Mouse (Mus musculus) heart, embryonic 10.5 days (tissue): Measurements from ENCODE around the gene Osbpl9. TPM values are rescaled to one million over a fixed set of nuclear protein-coding genes. Genes with fewer than 3 reads are reported as not detected.

Source experiments
- DNase-seq: peaks from one replicate; pipeline ENCODE4 v3.0.0-alpha.2; 2017; ENCODE audit warnings: low spot score
- H3K27ac ChIP-seq: fragments of 300-500 bp; sonication (generic); 2 replicates; pipeline ENCODE4 v1.5.1; 2016; ENCODE audit warnings: mild to moderate bottlenecking
- H3K27me3 ChIP-seq: fragments of 300-500 bp; sonication (generic); 2 replicates; pipeline ENCODE4 v1.6.1; 2016; ENCODE audit warnings: mild to moderate bottlenecking; ENCODE audit not compliant: poor library complexity, insufficient read depth, severe bottlenecking
- H3K36me3 ChIP-seq: fragments of 300-500 bp; sonication (generic); 2 replicates; pipeline ENCODE4 v1.6.1; 2016; ENCODE audit warnings: mild to moderate bottlenecking, moderate library complexity
- H3K4me1 ChIP-seq: fragments of 300-500 bp; sonication (generic); 2 replicates; pipeline ENCODE4 v1.6.1; 2016; ENCODE audit warnings: mild to moderate bottlenecking
- H3K4me3 ChIP-seq: fragments of 300-500 bp; sonication (generic); 2 replicates; pipeline ENCODE4 v1.5.1; 2016; ENCODE audit warnings: mild to moderate bottlenecking, moderate library complexity
- H3K9me3 ChIP-seq: fragments of 300-500 bp; sonication (generic); 2 replicates; pipeline ENCODE4 v1.6.1; 2016; ENCODE audit warnings: mild to moderate bottlenecking, moderate library complexity
- WGBS: fragments of 180-500 bp; shearing (Covaris S2); methylation state at CpG from one replicate; pipeline ENCODE4 v1.1.7; 2016; 5-methylcytosine and 5-hydroxymethylcytosine counted together
- polyA plus RNA-seq: library from polyadenylated mRNA; unstranded; fragments of >200 nt; fragmentation: Nextera tagmentation; extraction: Ambion mirVana; gene quantifications from 2 replicates; pipeline ENCODE4 v1.2.1, GENCODE M21; 2016

Gene Osbpl9
- polyA plus RNA-seq: 41.1 and 43.5 TPM in 2 replicates

DNA sequence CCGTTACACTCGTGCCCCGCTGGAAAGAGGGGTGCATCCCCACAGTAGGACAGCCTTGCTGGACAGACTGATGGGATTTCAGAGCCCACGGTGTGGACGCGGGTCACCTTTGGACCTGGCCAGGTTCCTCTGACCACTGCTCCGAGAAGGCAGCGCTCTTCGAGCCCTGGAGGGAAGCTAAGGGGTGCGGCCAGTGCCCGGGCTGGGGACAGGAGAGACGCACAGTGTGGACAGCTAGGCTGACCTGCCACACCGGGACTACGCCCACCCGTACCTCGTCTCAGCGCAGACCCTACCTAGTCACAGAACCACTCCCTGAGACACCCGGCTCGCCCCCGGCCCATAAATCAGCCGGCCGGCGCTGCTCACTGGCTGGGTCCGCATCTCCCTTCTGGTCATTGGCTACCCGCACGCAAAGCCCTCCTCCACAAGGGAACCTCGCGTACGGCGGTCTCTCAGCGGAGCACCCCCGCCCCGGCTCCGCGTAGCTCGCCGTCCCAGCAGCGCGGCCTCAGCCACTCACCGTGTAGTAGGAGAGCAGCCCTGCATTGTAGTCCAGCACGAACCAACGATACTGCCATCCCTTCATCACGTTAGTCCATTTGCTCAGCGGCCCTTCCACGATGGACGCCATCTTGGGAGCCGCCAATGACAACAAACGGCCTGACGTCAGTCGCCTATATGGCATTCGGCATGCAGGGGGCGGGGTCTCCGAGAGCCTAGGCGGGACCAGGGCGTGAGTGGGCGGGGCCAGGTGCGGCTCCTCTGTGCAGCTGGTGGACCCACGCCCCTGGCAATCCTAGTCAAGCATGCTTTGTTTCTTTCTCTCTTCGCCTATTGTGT lies at the start of gene Osbpl9:
Gene Osbpl9 (minus strand): TSS at position 691 of the 843 bp plus-strand sequence.
- under 1% methylated on average over 59 of the region's 59 CpGs for WGBS
- H3K27me3 ChIP-seq: no peaks in the 10 kb centered on the region
- DNase-seq: peak; percentile 99

DNA sequence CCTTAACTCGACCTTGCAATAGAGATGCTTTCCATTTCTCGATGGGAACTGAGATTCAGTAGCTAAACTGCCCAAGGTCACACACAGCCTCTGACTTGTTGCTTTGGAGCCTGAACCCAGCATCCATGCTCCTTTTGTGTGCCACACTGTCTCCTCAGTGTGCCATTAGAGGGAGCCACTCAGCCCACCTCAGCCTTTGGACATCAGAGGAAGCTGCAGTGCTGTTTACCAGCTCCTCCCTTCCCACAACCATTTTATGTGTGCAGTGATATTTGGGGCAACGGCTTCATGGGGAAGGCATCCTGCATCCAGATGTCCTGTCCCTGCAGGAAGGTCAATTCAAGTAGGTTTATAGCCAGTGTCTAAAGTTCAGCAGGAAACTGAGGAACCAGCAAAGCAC lies 49.5 kb upstream of the Osbpl9 start:
- Histone ChIP-seq H3K27me3 (no peaks in the 10 kb centered on the region), H3K27ac (no peak overlapping the region), H3K4me3 (no peak overlapping the region), H3K9me3 (0 out of 2 replicates have a peak, but pooled peaks cover under 1% of the 10 kb centered on the region), H3K4me1 (no peaks in the 10 kb centered on the region), H3K36me3 (no peaks in the 10 kb centered on the region)
- DNase-seq: no peak
- WGBS: 32% methylated on average over 3 of the region's 3 CpGs

More for the DNA sequence above, at the start of gene Osbpl9:
- peak within 1 kb of the TSS; percentile 93 for H3K27ac ChIP-seq
- H3K36me3 ChIP-seq: no peaks in the 10 kb centered on the region
- H3K4me3 ChIP-seq: peak within 1 kb of the TSS; percentile 83
- peaks cover 9% of the 10 kb centered on the region for H3K4me1 ChIP-seq
- H3K9me3 ChIP-seq: no peaks in the 10 kb centered on the region

DNA sequence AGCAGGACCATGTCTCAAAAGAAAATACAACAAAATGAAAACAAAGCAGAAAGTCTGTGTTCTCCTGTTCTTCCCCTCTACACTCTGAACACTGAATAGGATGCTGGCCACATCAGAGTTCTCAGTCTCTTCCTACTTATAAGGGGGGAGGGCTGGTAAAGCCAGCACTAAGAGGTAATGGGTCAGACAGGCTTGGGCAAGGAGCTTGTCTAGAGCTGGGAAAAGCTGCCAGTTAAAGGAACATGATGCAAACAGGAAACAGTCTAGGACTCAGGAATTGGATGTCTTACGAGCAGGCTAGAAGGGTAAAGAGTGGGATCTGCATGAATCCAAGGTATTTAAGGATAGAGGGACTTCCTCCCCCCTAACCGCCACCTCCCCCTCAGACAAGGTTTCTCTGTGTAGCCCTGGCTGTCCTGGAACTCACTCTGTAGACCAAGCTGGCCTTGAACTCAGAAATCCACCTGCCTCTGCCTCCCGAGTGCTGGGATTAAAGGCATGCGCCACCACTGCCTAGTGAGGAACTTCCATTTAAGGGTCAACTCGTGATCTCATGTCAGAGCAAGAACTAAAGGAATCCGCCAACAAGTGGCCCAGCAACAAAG lies 43.0 kb upstream of the Osbpl9 start:
- Histone ChIP-seq H3K4me1 (no peaks in the 10 kb centered on the region; the same call in 1 of the 2 replicates), H3K36me3 (no peaks in the 10 kb centered on the region), H3K27me3 (no peaks in the 10 kb centered on the region), H3K27ac (no peak overlapping the region), H3K9me3 (no peaks in the 10 kb centered on the region), H3K4me3 (no peak overlapping the region)
- no peak for DNase-seq
- WGBS: 73% methylated on average over 6 of the region's 6 CpGs

GRCm38 (mm10) chr4:109244506-109244905 lies 42.4 kb upstream of the Osbpl9 start:
- WGBS: 75% methylated on average over 7 of the region's 7 CpGs
- no peak for DNase-seq
- Histone ChIP-seq H3K4me3 (no peak overlapping the region), H3K27ac (no peak overlapping the region), H3K36me3 (no peaks in the 10 kb centered on the region), H3K4me1 (no peaks in the 10 kb centered on the region; the same call in 1 of the 2 replicates), H3K9me3 (no peaks in the 10 kb centered on the region), H3K27me3 (no peaks in the 10 kb centered on the region)

GRCm38 (mm10) chr4:109241934-109242333 lies 39.9 kb upstream of the Osbpl9 start:
- no peak overlapping the region for H3K27ac ChIP-seq
- H3K4me3 ChIP-seq: no peak overlapping the region
- H3K36me3 ChIP-seq: no peaks in the 10 kb centered on the region
- H3K9me3 ChIP-seq: no peaks in the 10 kb centered on the region
- no peaks in the 10 kb centered on the region for H3K27me3 ChIP-seq
- H3K4me1 ChIP-seq: no peaks in the 10 kb centered on the region; the same call in 1 of the 2 replicates
- 77% methylated on average over 4 of the region's 4 CpGs for WGBS
- DNase-seq: no peak

DNA sequence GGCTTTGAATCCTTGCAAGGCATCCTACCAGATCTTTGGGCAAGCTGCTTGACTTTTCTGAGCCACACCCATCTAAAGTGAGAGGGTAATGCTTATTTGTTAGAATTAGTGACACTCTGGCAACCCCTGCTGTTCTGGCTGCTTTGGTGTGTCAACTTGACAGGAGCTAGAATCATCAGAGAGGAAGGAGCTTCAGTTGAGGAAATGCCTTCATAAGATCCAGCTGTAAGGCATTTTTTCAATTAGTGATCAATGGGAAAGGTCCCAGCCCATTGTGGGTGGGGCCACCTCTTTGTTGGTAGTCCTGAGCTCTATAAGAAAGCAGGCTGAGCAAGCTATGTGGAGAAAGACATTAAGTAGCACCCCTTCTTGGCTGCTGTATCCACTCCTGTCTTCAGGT lies 39.1 kb upstream of the Osbpl9 start:
- Histone ChIP-seq H3K4me3 (no peak overlapping the region), H3K9me3 (no peaks in the 10 kb centered on the region), H3K4me1 (peaks cover 3% of the 10 kb centered on the region; the same call in 1 of the 2 replicates), H3K27ac (no peak overlapping the region), H3K27me3 (no peaks in the 10 kb centered on the region), H3K36me3 (no peaks in the 10 kb centered on the region)
- DNase-seq: no peak

- Histone ChIP-seq H3K27me3 (no peaks in the 10 kb centered on the region), H3K9me3 (no peaks in the 10 kb centered on the region), H3K4me1 (peaks cover 3% of the 10 kb centered on the region; the same call in 1 of the 2 replicates), H3K27ac (no peak overlapping the region), H3K36me3 (no peaks in the 10 kb centered on the region), H3K4me3 (no peak overlapping the region)
- 87% methylated on average over 24 of the region's 24 CpGs for WGBS
- no peak for DNase-seq
Observed at GRCm38 (mm10) chr4:109238428-109239268, 36.6 kb upstream of the Osbpl9 start.

DNA sequence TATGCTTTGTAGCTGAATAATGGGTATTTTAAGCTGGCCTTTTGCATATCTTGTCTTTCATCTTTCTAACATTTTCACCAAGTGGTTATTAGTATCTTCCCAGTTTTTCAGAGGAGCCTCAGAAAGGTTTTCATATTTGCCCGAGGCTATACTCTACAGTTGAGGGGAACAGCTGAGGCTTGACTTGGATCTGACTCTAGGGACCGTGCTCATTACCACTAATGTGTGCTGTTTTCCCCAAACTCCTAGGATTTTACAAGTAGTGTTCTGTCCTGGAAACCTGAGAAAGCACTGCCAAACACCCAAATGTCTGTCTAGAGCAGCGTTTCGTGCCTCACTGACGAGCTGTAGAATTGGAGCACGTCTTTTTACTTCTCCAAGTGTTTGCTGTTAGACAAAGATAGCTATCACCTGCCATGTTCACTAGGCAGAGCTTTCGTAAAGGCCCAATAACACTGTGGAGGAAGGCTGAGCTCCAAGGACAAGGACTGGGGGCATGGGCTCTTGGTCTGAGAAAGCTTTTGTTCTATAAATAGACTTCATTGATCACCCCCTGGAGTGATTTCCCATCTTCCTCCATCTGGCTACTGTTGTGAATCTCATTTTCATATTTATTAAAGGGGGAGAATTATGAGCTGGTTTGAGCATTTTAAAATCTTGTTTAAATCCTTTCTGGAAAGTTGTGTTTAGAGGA lies 34.3 kb upstream of the Osbpl9 start:
- Histone ChIP-seq H3K9me3 (no peaks in the 10 kb centered on the region), H3K36me3 (no peaks in the 10 kb centered on the region), H3K4me1 (peaks cover 3% of the 10 kb centered on the region; the same call in 1 of the 2 replicates), H3K27ac (no peak overlapping the region), H3K27me3 (no peaks in the 10 kb centered on the region), H3K4me3 (no peak overlapping the region)
- 75% methylated on average over 7 of the region's 7 CpGs for WGBS
- no peak for DNase-seq

GRCm38 (mm10) chr4:109234806-109235350 lies 32.8 kb upstream of the Osbpl9 start:
- Histone ChIP-seq H3K9me3 (no peaks in the 10 kb centered on the region), H3K36me3 (no peaks in the 10 kb centered on the region), H3K27me3 (no peaks in the 10 kb centered on the region), H3K27ac (no peak overlapping the region), H3K4me1 (peaks cover 3% of the 10 kb centered on the region; the same call in 1 of the 2 replicates), H3K4me3 (no peak overlapping the region)
- no peak for DNase-seq
- 63% methylated on average over 9 of the region's 9 CpGs for WGBS

DNA sequence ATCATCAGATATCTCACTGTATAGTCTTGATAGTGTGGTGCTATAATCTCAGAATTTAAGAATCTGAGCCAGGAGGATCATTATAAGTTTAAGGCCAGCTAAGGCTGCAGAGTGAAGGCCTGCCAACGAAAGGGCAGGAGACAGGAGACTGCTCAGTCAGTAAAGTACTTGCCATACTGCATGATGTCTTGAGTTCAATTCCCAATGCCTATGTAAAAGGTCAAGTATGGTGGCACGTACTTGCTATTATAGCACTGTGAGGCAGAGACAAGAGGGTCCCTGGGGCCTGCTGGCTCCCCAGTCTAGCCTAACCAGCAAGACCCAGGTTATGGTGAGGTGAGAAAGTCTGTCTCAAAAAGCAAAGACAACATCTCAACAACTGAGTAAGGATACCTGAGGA lies 32.1 kb upstream of the Osbpl9 start, which contains the start of gene Calr4:
Gene Calr4 (plus strand): TSS at position 301 of the 400 bp plus-strand sequence.
- Histone ChIP-seq H3K36me3 (no peaks in the 10 kb centered on the region), H3K9me3 (no peaks in the 10 kb centered on the region), H3K4me3 (no peak within 1 kb of the TSS), H3K27ac (no peak within 1 kb of the TSS), H3K4me1 (peaks cover 3% of the 10 kb centered on the region; the same call in 1 of the 2 replicates), H3K27me3 (no peaks in the 10 kb centered on the region)
- WGBS: 78% methylated on average over 2 of the region's 2 CpGs
- DNase-seq: no peak

- peaks cover 11% of the 10 kb centered on the region; the same call in 1 of the 2 replicates for H3K4me1 ChIP-seq
- H3K36me3 ChIP-seq: no peaks in the 10 kb centered on the region
- no peak overlapping the region for H3K4me3 ChIP-seq
- H3K27me3 ChIP-seq: no peaks in the 10 kb centered on the region
- no peak for DNase-seq
- WGBS: 51% methylated on average over 7 of the region's 7 CpGs
- H3K27ac ChIP-seq: no peak overlapping the region
- no peaks in the 10 kb centered on the region for H3K9me3 ChIP-seq
Observed at GRCm38 (mm10) chr4:109229766-109230279, 27.8 kb upstream of the Osbpl9 start.

DNA sequence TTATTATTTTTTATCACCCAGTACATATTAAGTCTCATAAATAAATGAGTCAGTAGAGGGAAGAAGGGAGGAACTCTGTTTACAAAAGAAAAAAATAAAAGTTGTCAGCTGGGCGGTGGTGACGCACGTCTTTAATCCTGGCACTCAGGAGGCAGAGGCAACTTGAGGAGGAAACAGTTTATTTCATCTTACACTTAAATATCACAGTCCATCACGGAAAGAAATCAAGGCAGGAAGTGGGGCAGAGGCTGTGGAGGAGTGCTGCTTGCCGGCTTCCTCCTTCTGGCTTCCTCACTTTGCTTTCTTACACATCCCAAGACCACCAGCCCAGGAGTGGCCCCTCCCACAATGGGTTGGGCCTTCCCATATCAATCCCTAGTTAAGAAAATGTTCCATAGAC lies 24.0 kb upstream of the Osbpl9 start:
- no peaks in the 10 kb centered on the region for H3K27me3 ChIP-seq
- no peak overlapping the region for H3K27ac ChIP-seq
- H3K4me1 ChIP-seq: peaks cover 11% of the 10 kb centered on the region; the same call in 1 of the 2 replicates
- no peak overlapping the region for H3K4me3 ChIP-seq
- no peaks in the 10 kb centered on the region for H3K36me3 ChIP-seq
- DNase-seq: no peak
- H3K9me3 ChIP-seq: no peaks in the 10 kb centered on the region
- WGBS: 58% methylated on average over 5 of the region's 5 CpGs
